Mouse (Mus musculus): ENCODE measurements around the gene Traf2.

Traf2 gene

GRCm38 (mm10) chr2:25541644-25542367, 4.9 kb downstream of the Traf2 start:
- no peak for DNase-seq

- DNase-seq, result no peak
Observed at GRCm38 (mm10) chr2:25540541-25540948, 6.2 kb downstream of the Traf2 start.

- DNase-seq, result no peak
Observed at GRCm38 (mm10) chr2:25536531-25536930, 10.2 kb downstream of the Traf2 start.

DNA sequence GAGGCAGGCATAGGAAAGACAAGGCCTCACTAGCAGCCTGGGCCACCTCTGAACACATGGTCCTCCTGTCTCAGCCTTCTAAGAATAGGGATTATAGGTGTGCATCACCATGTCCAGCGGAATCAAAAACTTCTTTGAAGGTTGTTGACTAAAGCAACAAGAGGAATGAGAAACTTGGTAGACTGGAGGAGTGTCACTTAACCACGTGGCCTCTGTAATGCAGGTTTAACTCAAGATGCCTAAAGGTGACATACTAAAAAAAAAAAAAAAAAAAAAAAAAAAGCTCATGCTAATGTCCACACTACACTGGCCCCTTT, 11.9 kb downstream of the Traf2 start:
- no peak for DNase-seq

- DNase-seq, result peak; percentile 72
Observed at GRCm38 (mm10) chr2:25534178-25534865, 12.4 kb downstream of the Traf2 start.

GRCm38 (mm10) chr2:25533707-25534106, 13.0 kb downstream of the Traf2 start:
- DNase-seq, result no peak

GRCm38 (mm10) chr2:25526510-25527302, 20.0 kb downstream of the Traf2 start:
- DNase-seq, result no peak

DNA sequence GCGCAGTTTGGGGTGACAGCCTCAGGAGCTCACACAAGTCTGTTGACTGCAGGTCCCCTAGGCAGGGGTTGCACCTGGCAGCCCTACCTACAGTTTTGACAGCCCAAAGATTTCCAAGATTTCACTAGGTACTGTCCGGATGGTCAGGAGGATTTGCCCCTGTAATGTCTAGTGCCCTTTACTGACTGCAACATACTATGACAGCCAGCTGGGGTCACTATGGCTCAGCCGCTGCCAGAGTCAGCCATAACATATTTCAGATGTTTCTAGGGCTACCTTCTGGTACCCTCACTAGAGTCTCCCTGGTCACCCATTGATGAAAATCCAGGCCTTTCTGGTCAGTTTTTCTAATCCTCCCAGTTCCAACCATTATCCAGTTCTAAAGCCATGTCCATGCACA, 36.8 kb downstream of the Traf2 start:
- DNase-seq, result no peak

GRCm38 (mm10) chr2:25506964-25507363, 39.8 kb downstream of the Traf2 start:
- no peak for DNase-seq

DNA sequence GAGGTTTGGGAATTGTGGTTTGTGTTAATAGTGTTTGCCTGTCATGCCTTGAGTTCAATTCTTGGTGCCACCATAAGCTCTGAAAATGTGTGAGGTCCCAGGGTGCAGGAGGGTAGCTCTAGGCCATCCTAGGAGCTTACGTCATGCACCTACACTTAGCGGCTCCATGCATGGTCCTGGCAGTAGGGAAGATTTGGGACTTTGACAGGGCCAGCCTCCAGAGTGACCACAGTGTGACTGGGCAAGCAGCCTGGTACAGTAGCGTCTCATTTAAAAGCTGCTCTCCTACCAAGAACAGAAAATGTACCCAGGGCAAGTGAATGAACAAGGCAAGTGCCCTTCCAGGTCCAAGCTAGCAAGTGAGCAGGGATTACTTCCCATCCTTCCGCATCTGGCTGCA, 40.9 kb downstream of the Traf2 start:
- no peak for DNase-seq

GRCm38 (mm10) chr2:25505000-25505399, 41.7 kb downstream of the Traf2 start:
- DNase-seq, result peak; percentile 10

- DNase-seq, result peak; percentile 7
Observed at GRCm38 (mm10) chr2:25504538-25504937, 42.2 kb downstream of the Traf2 start.

DNA sequence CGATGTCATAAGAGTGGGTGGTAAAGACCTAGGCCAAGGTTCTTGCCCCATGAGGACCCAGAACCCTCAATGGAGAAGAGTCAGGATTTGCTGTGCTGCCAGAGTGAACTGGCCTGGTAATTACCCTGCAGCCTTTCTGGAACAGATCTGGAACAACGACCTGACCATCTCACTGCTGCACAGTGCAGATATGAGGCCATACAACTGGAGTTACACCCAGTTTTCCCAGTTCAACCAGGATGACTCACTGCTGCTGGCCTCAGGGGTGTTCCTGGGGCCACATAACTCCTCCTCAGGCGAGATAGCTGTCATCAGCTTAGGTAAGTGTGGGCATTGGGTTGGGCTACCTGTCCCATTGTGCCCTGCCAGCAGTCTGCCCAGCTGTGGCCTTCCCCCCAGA, 44.0 kb downstream of the Traf2 start:
- DNase-seq, result no peak

DNA sequence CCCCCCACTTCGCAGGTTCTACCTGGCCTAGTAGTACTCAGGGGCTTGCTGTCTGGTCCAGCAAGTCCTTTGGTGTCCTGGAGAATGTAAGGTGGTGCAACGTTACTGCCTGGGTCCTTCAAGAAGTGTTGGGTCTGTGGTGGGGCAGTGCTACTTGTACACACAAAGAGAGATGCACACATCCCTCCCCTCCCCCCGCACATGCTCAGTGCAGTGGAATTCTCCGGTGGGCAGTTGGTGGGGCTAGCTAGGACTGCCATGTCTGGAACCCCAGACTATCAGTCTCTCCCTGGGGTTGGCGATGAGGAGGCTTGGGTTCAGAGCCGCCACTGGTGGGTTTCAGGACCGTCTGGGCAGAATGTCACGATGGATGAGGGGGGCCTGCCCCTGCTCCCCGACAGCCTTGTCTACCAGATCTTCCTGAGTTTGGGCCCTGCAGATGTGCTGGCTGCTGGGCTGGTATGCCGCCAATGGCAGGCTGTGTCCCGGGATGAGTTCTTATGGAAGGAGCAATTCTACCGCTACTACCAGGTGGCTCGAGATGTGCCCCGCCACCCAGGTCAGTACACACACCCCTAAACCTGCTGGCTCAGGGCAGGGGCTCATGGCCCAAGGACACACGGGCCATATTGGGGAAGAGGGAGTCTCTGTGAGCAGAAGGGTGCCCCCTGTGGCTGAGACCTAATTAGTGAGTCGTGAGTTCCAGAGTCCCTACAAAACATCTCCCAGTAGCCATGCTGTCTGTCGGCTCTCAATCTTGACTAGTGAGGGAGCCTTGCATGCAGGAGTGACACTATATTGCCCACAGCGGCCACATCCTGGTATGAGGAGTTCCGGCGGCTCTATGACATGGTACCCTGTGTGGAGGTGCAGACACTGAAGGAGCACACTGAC, 44.9 kb downstream of the Traf2 start, which contains the start of gene C8g:
Gene C8g, minus strand, starts transcription at position 127 of the 894 bp plus-strand sequence.
- DNase-seq, result peak; percentile 45

GRCm38 (mm10) chr2:25500576-25501405, 45.9 kb downstream of the Traf2 start, which contains the start of gene Fbxw5:
Gene Fbxw5, plus strand, starts transcription at chr2:25500750.
- DNase-seq, result peak; percentile 83

DNA sequence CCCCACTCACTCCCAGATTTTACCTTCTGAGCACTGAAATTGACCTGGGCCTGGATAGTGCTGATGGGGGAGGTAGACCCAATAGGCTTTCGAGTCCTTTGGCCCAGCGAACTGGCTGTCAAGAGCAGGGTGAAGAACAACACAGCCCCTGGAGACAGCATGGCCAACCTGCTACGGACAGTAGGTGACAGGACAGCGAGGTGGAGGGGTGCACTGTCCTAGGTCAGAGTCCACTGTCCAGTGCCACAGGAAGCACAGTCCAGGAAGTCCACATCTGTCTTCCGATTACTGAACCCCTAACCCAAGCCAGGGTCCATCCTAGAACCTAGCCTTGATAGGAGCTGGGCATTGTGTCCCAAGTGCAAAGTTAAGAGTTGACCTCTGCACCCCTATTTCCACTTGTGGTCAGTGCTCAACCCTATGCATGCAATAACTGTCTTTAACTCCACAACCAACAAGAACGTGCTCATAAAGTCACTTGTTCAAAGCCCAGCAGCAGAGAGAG, 46.6 kb downstream of the Traf2 start:
- peak; percentile 35 for DNase-seq

GRCm38 (mm10) chr2:25498622-25499478, 47.9 kb downstream of the Traf2 start:
- DNase-seq, result peak; percentile 24

- DNase-seq, result peak; percentile 36
Observed at GRCm38 (mm10) chr2:25497846-25498575, 48.7 kb downstream of the Traf2 start.

GRCm38 (mm10) chr2:25496462-25496861, 50.3 kb downstream of the Traf2 start:
- peak; percentile 52 for DNase-seq
